Mouse (Mus musculus): ENCODE results near the gene Cdca4. TPM values are rescaled to one million over a fixed set of nuclear protein-coding genes. Genes with fewer than 3 reads are reported as not detected.

Cdca4 gene
- total RNA-seq, 2 experiments from 2014 or later = 6.1 to 6.6 TPM

- intact Hi-C loops (cut with DNase I) = no loop called here
- no peak for DNase-seq
These were observed 58.8 kb downstream of the Cdca4 start for GRCm38 (mm10) chr12:112770396-112770795.

Other genes starting within 250 kb of the Cdca4 start
- gene Inf2, start 240.6 kb downstream of the Cdca4 start, total RNA-seq (2021) = 10 to 100 TPM; 16.6 to 23.9 TPM
- gene Adssl1, start 209.4 kb downstream of the Cdca4 start, total RNA-seq (2021) = 100 to 1,000 TPM; 162 to 165 TPM
- gene Siva1, start 184.7 kb downstream of the Cdca4 start, total RNA-seq (2021) = 10 to 100 TPM; 29.4 to 31.0 TPM
- gene Akt1, start 154.5 kb downstream of the Cdca4 start, total RNA-seq (2021) = 100 to 1,000 TPM; 184 to 212 TPM
- 1 to 10 TPM; 4.7 to 5.7 TPM for gene Zbtb42, start 150.6 kb downstream of the Cdca4 start, total RNA-seq (2021)
- 10 to 100 TPM in 1 of 2 experiments, 1 to 10 TPM in 1; 9.2 to 11.3 TPM for gene Cep170b, start 109.0 kb downstream of the Cdca4 start, total RNA-seq (2021)
- gene Pld4, start 68.8 kb downstream of the Cdca4 start, total RNA-seq (2021) = 1 to 10 TPM; 6.1 to 8.9 TPM
- 10 to 100 TPM; 14.1 to 20.2 TPM for gene Ahnak2, start 26.8 kb downstream of the Cdca4 start, total RNA-seq (2021)
- gene Clba1, start 20.5 kb downstream of the Cdca4 start, total RNA-seq (2021) = 1 to 10 TPM; 1.6 to 2.9 TPM
- gene Gpr132, start 38.8 kb upstream of the Cdca4 start, total RNA-seq (2021) = under 1 TPM; 0.19 TPM
- 10 to 100 TPM; 24.4 to 28.4 TPM for gene Jag2, start 100.4 kb upstream of the Cdca4 start, total RNA-seq (2021)
- 10 to 100 TPM in 1 of 2 experiments, 1 to 10 TPM in 1; 5.6 to 10.6 TPM for gene Nudt14, start 112.7 kb upstream of the Cdca4 start, total RNA-seq (2021)
- gene Btbd6, start 147.1 kb upstream of the Cdca4 start, total RNA-seq (2021) = 10 to 100 TPM; 24.3 to 24.7 TPM
- gene Brf1, start 171.3 kb upstream of the Cdca4 start, total RNA-seq (2021) = 10 to 100 TPM; 24.5 to 25.3 TPM
- gene Pacs2, start 185.1 kb upstream of the Cdca4 start, total RNA-seq (2021) = 10 to 100 TPM; 32.5 to 38.9 TPM
- gene Tex22, start 245.1 kb upstream of the Cdca4 start, total RNA-seq (2021) = not detected